Mouse (Mus musculus): ENCODE measurements around the gene Unc13d. TPM values are rescaled to one million over a fixed set of nuclear protein-coding genes. Genes with fewer than 3 reads are reported as not detected.

Unc13d gene
- polyA plus RNA-seq, 1 experiment from 2014 or later: 1.5 TPM

DNA sequence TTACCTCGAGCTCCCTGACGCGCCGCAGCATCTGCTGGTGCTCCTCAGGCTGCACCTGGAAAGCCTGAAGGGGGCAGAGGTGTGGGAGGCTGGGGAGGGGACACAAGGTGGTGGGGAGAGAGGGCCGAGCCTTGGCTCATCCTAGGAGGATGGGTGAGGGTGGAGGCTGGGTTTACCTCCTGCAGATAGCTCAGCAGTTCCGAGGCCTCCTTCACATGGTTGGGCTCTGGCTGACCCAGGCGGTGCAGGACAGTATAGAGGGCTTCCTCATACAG is 1.6 kb downstream of the Unc13d start:
- peaks cover 50% of the 10 kb centered on the region for H3K4me1 ChIP-seq
- peak overlapping the region; percentile 76 for H3K9ac ChIP-seq
- WGBS: 58% methylated on average over 7 of the region's 7 CpGs
- no peaks in the 10 kb centered on the region for H3K9me3 ChIP-seq
- ATAC-seq (ENCODE audit: extremely low read depth, insufficient number of reproducible peaks, low FRiP score, low TSS enrichment): no peak
- H3K27me3 ChIP-seq (replicated peaks): no peaks in the 10 kb centered on the region
- H3K4me2 ChIP-seq: peak overlapping the region; percentile 64; the same call in 1 of the 2 replicates
- no peak overlapping the region for H3K4me3 ChIP-seq
- H3K36me3 ChIP-seq: peaks cover 27% of the 10 kb centered on the region
- no peak overlapping the region for H3K27ac ChIP-seq (replicated peaks)

DNA sequence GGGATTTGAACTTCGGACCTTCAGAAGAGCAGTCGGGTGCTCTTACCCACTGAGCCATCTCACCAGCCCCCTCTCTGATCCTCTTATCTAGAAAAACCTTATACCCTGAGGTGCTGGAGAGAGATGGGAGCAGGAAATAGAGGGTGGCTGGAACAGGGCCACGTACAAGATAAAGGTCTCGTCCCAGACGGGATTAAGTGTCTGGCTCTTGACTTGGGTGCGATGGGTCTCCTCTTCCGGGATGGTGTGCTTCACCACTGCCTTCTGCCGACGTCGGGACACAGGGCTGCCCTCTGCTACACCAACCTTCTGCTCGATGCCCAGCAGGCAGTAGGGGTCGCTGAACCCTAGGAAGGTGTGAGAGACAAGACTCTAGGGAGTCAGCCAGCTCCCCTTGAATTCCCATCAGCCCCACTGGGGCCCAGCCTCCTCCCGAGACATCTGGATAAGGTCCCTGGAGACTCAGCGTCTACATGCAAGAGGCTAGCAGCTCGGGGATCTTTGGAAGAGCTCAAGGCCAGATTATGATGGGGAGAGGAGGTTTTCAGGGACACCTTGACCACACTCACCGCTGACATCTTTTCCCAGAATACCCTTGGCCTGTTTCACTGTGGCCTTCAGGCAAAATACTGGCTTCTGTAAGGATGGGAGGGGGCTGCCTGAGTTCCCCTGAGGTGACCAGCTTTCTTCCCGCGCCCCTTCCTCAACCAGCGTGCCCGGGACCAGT is 2.1 kb downstream of the Unc13d start:
- WGBS: 35% methylated on average over 20 of the region's 20 CpGs
- Histone ChIP-seq H3K36me3 (peaks cover 22% of the 10 kb centered on the region), H3K4me1 (peaks cover 50% of the 10 kb centered on the region)

DNA sequence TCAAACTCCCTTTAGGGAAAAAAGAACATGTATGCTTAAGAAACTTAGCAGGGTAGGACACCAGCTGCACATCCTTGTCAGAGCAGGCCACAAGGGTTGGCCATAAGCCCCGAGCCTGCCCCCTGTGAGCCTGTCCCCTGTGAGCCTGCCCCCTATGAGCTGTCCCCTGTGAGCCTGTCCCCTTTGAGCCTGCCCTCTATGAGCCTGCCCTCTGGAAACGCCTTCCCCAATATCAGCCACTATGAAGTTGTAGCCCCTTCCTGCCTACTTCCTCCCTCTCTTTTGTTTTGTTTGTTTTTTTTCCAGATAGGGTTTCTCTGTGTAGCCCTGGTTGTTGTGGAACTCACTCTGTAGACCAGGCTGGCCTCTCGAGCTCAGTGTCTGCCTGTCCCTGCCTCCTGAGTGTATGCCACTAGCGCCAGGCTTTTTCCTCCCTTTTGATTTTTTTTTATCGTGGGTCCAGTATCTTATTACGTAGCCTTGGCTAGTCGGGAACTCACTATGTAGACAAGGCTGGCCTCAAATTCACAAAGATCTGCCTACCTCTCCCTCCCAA is 3.2 kb downstream of the Unc13d start:
- H3K27ac ChIP-seq (replicated peaks): peak overlapping the region; percentile 32
- H3K9ac ChIP-seq: no peak overlapping the region
- H3K36me3 ChIP-seq: peaks cover 10% of the 10 kb centered on the region
- H3K4me2 ChIP-seq: no peak overlapping the region
- H3K9me3 ChIP-seq: no peaks in the 10 kb centered on the region
- no peaks in the 10 kb centered on the region for H3K27me3 ChIP-seq (replicated peaks)
- H3K4me1 ChIP-seq: peaks cover 47% of the 10 kb centered on the region
- 0 out of 2 replicates have a peak, but pooled peaks have one; percentile 5 for ATAC-seq (ENCODE audit: extremely low read depth, insufficient number of reproducible peaks, low FRiP score, low TSS enrichment)
- WGBS: 52% methylated on average over 7 of the region's 7 CpGs
- no peak overlapping the region for H3K4me3 ChIP-seq

More for the DNA sequence above, 2.1 kb downstream of the Unc13d start:
- no peak overlapping the region; the same call in 1 of the 2 replicates for H3K9ac ChIP-seq
- H3K27me3 ChIP-seq (replicated peaks): no peaks in the 10 kb centered on the region
- H3K4me2 ChIP-seq: peak overlapping the region; percentile 64; the same call in 1 of the 2 replicates
- no peak overlapping the region for H3K4me3 ChIP-seq
- H3K27ac ChIP-seq (replicated peaks): no peak overlapping the region
- no peak for ATAC-seq (ENCODE audit: extremely low read depth, insufficient number of reproducible peaks, low FRiP score, low TSS enrichment)
- no peaks in the 10 kb centered on the region for H3K9me3 ChIP-seq

DNA sequence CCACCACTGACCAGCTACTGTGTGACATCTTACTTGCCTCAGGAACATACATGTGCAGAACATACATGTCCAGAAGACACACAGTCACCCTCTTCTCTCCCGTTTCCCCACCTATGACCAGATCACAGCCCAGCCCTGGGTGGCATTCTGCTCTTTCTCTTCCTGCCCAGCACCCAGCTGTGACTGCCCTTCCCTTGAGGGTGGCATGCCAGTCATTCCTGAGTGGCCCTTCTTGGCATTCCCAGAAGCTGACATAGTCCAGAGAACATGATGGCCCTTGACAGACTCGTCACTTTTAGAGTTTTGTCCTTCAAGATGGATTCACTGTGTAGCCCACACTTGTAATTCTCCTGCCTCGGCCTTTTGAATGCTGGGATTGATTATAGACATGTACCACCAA is 5.2 kb downstream of the Unc13d start:
- Histone ChIP-seq H3K36me3 (no peaks in the 10 kb centered on the region), H3K4me2 (no peak overlapping the region), H3K27ac (replicated peaks) (no peak overlapping the region), H3K9me3 (no peaks in the 10 kb centered on the region), H3K4me1 (peaks cover 28% of the 10 kb centered on the region), H3K4me3 (no peak overlapping the region), H3K27me3 (replicated peaks) (no peaks in the 10 kb centered on the region), H3K9ac (no peak overlapping the region)
- WGBS: 62% methylated on average over 3 of the region's 3 CpGs
- no peak for ATAC-seq (ENCODE audit: extremely low read depth, insufficient number of reproducible peaks, low FRiP score, low TSS enrichment)

DNA sequence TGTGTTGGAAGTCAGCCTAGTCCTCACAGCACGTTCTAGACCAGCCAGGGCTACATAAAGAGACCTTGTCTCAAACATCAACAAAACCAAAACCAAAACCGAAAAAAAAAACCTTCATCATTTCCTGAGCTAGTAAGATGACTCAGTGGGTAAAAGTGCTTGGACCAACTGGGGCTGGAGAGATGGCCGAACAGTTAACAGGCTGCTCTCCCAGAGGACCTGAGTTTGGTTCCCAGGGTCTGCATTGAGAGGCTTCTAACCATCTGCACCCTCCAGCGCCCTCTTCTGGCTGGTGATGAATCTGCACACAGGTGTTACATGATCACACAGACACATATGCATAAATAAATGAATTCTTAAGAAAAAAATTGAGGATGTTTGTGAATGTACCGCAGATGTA is 6.3 kb downstream of the Unc13d start:
- Histone ChIP-seq H3K9me3 (no peaks in the 10 kb centered on the region), H3K4me1 (peaks cover 17% of the 10 kb centered on the region), H3K9ac (no peak overlapping the region), H3K27ac (replicated peaks) (no peak overlapping the region), H3K36me3 (no peaks in the 10 kb centered on the region), H3K4me2 (no peak overlapping the region), H3K27me3 (replicated peaks) (no peaks in the 10 kb centered on the region), H3K4me3 (no peak overlapping the region)
- 59% methylated on average over 5 of the region's 5 CpGs for WGBS
- ATAC-seq (ENCODE audit: extremely low read depth, insufficient number of reproducible peaks, low FRiP score, low TSS enrichment): no peak

DNA sequence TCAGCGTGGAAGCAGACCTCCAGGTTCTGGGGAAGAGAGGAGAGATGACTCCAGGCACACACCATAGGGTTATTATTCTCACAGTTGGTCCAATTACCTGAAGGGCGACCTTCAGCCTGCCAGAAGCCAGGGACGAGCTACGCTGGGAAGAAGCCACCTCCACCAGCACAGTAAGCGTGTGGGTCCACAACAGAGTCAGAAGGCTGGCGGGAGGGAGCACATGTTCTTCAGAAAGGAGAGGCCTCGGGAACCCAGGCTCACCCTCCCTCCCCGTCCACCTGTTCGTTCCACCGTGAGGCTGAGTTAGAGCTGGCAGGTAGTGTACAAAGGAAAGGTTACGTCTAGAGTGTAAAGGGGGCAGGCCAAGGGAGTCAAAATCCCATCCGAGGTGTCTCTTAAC is 12.4 kb downstream of the Unc13d start:
- WGBS: 85% methylated on average over 12 of the region's 12 CpGs

DNA sequence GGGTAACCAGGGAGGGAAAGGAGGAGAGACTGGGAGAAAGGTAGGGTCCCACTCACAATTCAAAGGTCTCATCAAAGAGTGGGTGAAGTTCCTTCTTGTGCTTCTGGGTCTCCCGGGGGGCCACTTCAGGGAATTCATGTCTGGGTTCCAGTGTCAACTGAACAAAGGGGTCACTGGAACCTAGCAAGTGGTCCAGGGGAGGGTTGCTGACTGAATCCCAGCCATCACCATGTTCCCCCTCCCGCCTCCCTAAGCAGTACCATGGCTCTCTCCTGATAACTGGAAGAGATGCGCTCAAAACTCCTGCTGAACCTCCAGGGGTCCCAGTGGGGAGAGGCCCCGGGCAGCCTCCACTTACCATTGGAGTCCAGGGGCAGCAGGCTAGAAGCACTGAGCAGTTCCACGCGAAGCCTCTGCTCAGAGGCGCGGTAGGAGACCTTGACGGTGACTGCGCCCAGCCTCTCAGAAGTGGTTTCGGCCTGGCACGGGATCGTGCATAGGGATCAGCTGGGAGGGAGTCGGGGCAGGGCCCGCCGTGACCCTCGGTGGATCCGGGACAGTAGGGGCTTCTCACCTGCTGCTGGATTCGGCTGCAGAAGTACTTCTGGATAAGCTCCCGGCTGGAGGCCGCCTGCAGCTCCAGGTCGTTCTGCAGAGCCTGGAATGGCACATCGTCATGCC is 13.4 kb downstream of the Unc13d start:
- no peaks in the 10 kb centered on the region for H3K4me1 ChIP-seq
- H3K27ac ChIP-seq (replicated peaks): no peak overlapping the region
- H3K9me3 ChIP-seq: no peaks in the 10 kb centered on the region
- H3K4me3 ChIP-seq: no peak overlapping the region
- H3K9ac ChIP-seq: no peak overlapping the region
- WGBS: 56% methylated on average over 23 of the region's 23 CpGs
- ATAC-seq (ENCODE audit: extremely low read depth, insufficient number of reproducible peaks, low FRiP score, low TSS enrichment): no peak
- peaks cover 36% of the 10 kb centered on the region for H3K36me3 ChIP-seq
- H3K27me3 ChIP-seq (replicated peaks): no peaks in the 10 kb centered on the region
- no peak overlapping the region for H3K4me2 ChIP-seq

More for the DNA sequence above, 12.4 kb downstream of the Unc13d start:
- no peak overlapping the region for H3K9ac ChIP-seq
- no peaks in the 10 kb centered on the region for H3K4me1 ChIP-seq
- H3K4me3 ChIP-seq: no peak overlapping the region
- ATAC-seq (ENCODE audit: extremely low read depth, insufficient number of reproducible peaks, low FRiP score, low TSS enrichment): no peak
- peaks cover 25% of the 10 kb centered on the region for H3K36me3 ChIP-seq
- no peak overlapping the region for H3K4me2 ChIP-seq
- no peaks in the 10 kb centered on the region for H3K27me3 ChIP-seq (replicated peaks)
- no peak overlapping the region for H3K27ac ChIP-seq (replicated peaks)
- no peaks in the 10 kb centered on the region for H3K9me3 ChIP-seq

DNA sequence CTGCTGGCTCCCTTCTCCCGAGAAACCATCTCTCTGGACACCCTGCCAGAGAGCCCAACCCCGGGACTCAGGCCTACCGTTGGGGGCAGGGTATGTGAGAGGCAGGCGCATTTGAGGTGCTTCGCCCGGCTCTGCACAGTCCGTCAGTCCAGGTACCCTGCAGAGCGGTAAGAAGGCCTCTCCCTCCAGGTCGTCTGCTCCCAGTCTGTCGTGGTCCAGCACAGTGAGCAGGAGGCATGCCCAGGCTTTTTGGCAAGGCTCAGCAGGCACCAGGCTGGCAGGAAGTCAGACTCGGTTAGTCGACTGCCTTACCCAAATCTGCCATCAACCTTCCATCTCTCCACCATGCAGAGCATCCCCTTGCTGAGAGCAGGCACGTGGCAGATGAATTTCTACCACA is 14.2 kb downstream of the Unc13d start:
- H3K4me2 ChIP-seq: no peak overlapping the region
- H3K9ac ChIP-seq: no peak overlapping the region
- peaks cover 2% of the 10 kb centered on the region; the same call in 1 of the 2 replicates for H3K4me1 ChIP-seq
- H3K4me3 ChIP-seq: no peak overlapping the region
- H3K27ac ChIP-seq (replicated peaks): no peak overlapping the region
- WGBS: 66% methylated on average over 13 of the region's 13 CpGs
- ATAC-seq (ENCODE audit: extremely low read depth, insufficient number of reproducible peaks, low FRiP score, low TSS enrichment): no peak
- H3K27me3 ChIP-seq (replicated peaks): no peaks in the 10 kb centered on the region
- no peaks in the 10 kb centered on the region for H3K9me3 ChIP-seq
- peaks cover 43% of the 10 kb centered on the region for H3K36me3 ChIP-seq

DNA sequence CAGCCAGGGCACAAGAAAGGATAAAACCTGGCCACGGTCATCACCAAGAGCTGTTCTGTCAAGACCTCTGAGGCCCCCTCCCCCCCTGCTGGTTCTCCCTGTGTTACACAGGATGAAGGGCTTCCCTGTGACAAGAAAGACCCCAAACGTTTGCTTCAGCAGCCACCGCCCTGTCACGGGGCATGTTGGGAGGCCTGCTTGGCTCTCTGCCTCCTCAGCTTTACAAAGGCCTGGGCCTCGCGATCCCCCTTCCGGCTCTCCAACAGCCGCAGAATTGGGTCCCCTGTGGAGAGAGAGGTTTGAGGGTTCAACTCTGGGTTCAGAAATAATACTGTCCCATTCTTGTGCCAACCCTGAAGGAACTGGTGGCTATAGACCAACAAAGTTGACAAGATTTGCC is 15.2 kb downstream of the Unc13d start:
- Histone ChIP-seq H3K4me2 (no peak overlapping the region), H3K9ac (no peak overlapping the region)
- ATAC-seq (ENCODE audit: extremely low read depth, insufficient number of reproducible peaks, low FRiP score, low TSS enrichment): no peak

DNA sequence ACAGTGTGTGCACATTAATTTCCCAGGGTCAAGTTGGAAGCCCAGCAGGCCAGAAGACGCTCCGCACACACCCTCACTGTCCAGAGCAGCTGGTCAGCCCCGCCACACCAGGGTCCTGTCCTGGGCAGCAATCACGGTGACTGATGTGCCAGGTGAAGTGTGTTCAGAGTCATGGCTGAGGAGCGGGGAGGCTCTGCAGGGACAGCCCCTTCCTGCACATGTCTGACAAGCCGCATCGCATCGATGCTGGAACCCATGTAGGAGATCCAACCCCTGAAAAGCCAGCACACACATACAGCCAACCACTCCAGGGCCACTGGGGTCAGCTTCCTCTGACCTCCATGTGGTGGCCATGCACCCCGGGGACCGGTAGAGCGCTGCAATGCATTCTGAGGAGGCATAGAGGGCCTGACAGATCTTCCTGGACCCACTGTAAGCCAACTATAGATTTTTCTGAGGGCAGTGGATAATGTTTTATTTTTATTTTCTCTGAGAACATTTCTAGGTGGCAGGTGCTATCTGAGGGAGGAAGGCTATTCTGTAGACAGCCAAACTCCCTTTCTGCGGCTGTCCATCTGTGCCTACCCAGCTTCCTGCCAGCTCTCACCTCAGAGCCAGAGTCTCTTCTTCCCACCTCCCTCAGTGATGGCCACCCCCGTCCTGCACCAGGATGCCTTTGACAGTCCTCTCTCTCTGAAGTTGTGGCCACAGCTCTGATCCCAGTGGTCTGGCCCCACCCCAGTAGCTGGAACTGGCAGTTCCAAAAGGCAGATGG is 15.9 kb downstream of the Unc13d start:
- no peaks in the 10 kb centered on the region for H3K9me3 ChIP-seq
- 89% methylated on average over 13 of the region's 13 CpGs for WGBS
- H3K9ac ChIP-seq: no peak overlapping the region
- no peaks in the 10 kb centered on the region for H3K27me3 ChIP-seq (replicated peaks)
- H3K4me3 ChIP-seq: no peak overlapping the region
- peaks cover 61% of the 10 kb centered on the region for H3K36me3 ChIP-seq
- H3K4me1 ChIP-seq: peaks cover 18% of the 10 kb centered on the region
- H3K4me2 ChIP-seq: no peak overlapping the region
- no peak for ATAC-seq (ENCODE audit: extremely low read depth, insufficient number of reproducible peaks, low FRiP score, low TSS enrichment)
- no peak overlapping the region for H3K27ac ChIP-seq (replicated peaks)

More for the DNA sequence above, 15.2 kb downstream of the Unc13d start:
- no peaks in the 10 kb centered on the region for H3K9me3 ChIP-seq
- H3K4me1 ChIP-seq: peaks cover 11% of the 10 kb centered on the region
- 68% methylated on average over 8 of the region's 8 CpGs for WGBS
- H3K27me3 ChIP-seq (replicated peaks): no peaks in the 10 kb centered on the region
- H3K4me3 ChIP-seq: no peak overlapping the region
- no peak overlapping the region for H3K27ac ChIP-seq (replicated peaks)
- peaks cover 54% of the 10 kb centered on the region for H3K36me3 ChIP-seq

DNA sequence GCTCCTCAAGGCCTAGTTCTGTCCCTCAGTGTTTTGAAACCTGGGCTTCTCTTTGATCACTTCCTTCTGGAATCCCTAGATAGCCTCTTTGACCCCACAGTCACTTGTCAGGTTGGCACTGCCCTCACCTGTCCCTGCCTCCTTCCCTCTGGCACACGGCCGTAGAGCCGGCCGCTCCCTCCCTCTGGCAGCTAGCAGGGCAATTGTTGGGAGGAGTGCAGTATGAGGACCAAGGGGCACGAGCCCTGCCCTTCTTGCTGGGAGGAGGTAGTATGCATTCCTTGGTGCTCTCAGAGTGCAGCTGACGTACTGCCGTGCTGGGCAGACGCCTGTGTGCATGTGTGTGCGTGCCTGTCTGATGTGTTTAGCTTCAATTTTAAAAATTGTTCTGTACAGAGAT is 17.2 kb downstream of the Unc13d start:
- Histone ChIP-seq H3K4me1 (peaks cover 27% of the 10 kb centered on the region), H3K4me2 (no peak overlapping the region), H3K9ac (no peak overlapping the region), H3K4me3 (no peak overlapping the region), H3K36me3 (peaks cover 73% of the 10 kb centered on the region), H3K27ac (replicated peaks) (no peak overlapping the region), H3K9me3 (no peaks in the 10 kb centered on the region), H3K27me3 (replicated peaks) (no peaks in the 10 kb centered on the region)
- WGBS: 84% methylated on average over 9 of the region's 9 CpGs
- no peak for ATAC-seq (ENCODE audit: extremely low read depth, insufficient number of reproducible peaks, low FRiP score, low TSS enrichment)

Data from heart, embryonic 13.5 days (tissue).